Mouse (Mus musculus) forebrain, embryonic 14.5 days (tissue): ENCODE measurements around the gene Myt1. TPM values are rescaled to one million over a fixed set of nuclear protein-coding genes. Genes with fewer than 3 reads are reported as not detected.
"Not testable (repeated sequence)": the region's sequence is repeated elsewhere in the genome, so short reads cannot be mapped to it uniquely, and the experiment has no call there.

ENCODE experiments used
- ATAC-seq: fragments of 200-750 bp; cut with Nextera tagmentation; 2 replicates; pipeline ENCODE4 v1.8.0; 2017; ENCODE audit warnings: mild to moderate bottlenecking, moderate library complexity
- DNase-seq: peaks from one replicate; pipeline ENCODE4 v3.0.0-alpha.2; 2015; ENCODE audit warnings: low spot score
- H3K27ac ChIP-seq: fragments of 300-500 bp; sonication (generic); 2 replicates; pipeline ENCODE4 v1.5.1; 2014; ENCODE audit warnings: low read depth, mild to moderate bottlenecking, control low read depth, low read length, moderate library complexity
- H3K27me3 ChIP-seq: fragments of 300-500 bp; sonication (generic); replicated peaks from 2 replicates; pipeline ENCODE4 v1.6.1; 2014; ENCODE audit warnings: low read length, control low read depth, mixed read lengths; ENCODE audit not compliant: control insufficient read depth, insufficient read depth
- H3K36me3 ChIP-seq: fragments of 300-500 bp; sonication (generic); 2 replicates; pipeline ENCODE4 v1.6.1; 2014; ENCODE audit warnings: low read length, control low read depth; ENCODE audit not compliant: control insufficient read depth, insufficient read depth
- H3K4me1 ChIP-seq: fragments of 300-500 bp; sonication (generic); 2 replicates; pipeline ENCODE4 v1.6.1; 2014; ENCODE audit warnings: antibody characterized with exemption, low read length, control low read depth; ENCODE audit not compliant: control insufficient read depth, insufficient read depth
- H3K4me2 ChIP-seq: fragments of 300-500 bp; sonication (generic); 2 replicates; pipeline ENCODE4 v1.6.1; 2014; ENCODE audit warnings: mild to moderate bottlenecking, control low read depth, low read length
- H3K4me3 ChIP-seq: fragments of 300-500 bp; sonication (generic); 2 replicates; pipeline ENCODE4 v1.5.1; 2014; ENCODE audit warnings: low read depth, low read length, control low read depth
- H3K9ac ChIP-seq: fragments of 300-500 bp; sonication (generic); 2 replicates; pipeline ENCODE4 v1.6.1; 2014; ENCODE audit warnings: mild to moderate bottlenecking, low read length, control low read depth, moderate library complexity
- H3K9me3 ChIP-seq: fragments of 300-500 bp; sonication (generic); replicated peaks from 2 replicates; pipeline ENCODE4 v1.6.1; 2016; ENCODE audit warnings: low read length, control low read depth, mixed read lengths; ENCODE audit not compliant: control insufficient read depth
- WGBS: fragments of 180-500 bp; shearing (Covaris S2); extraction: QIAGEN DNeasy Blood & Tissue Kit; methylation state at CpG from one replicate; pipeline ENCODE4 v1.1.7; 2014; 5-methylcytosine and 5-hydroxymethylcytosine counted together
- polyA plus RNA-seq: library from polyadenylated mRNA; unstranded; fragments of >200 nt; fragmentation: Nextera tagmentation; extraction: Ambion mirVana; gene quantifications from 2 replicates; pipeline ENCODE4 v1.2.1, GENCODE M21; 2014

The Myt1 gene
- polyA plus RNA-seq, 1 experiment from 2014 or later = 22.3 TPM

DNA sequence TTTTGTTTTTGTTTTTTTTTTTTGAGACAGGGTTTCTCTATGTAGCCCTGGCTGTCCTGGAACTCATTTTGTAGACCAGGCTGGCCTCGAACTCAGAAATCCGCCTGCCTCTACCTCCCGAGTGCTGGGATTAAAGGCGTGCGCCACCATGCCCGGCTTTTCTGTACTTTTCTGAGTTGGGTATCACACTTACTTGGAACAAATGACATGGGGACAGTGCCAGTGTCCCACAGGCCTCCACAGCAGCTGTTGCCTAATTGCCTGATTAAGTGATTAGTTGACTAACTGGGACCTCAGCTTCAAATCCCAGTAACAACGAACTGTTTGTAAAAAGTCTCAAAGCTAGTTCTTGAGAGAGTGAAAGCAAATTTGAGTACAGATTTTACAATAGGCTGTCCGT is 30.1 kb downstream of the Myt1 start:
- peaks cover 84% of the 10 kb centered on the region for H3K36me3 ChIP-seq
- H3K9me3 ChIP-seq, DNase-seq, H3K4me2 ChIP-seq, H3K9ac ChIP-seq, ATAC-seq, H3K4me1 ChIP-seq, H3K27me3 ChIP-seq, H3K4me3 ChIP-seq, H3K27ac ChIP-seq: not testable (repeated sequence)
- WGBS = 61% methylated on average over 8 of the region's 8 CpGs

- no peaks in the 10 kb centered on the region for H3K9me3 ChIP-seq
- no peak overlapping the region for H3K4me3 ChIP-seq
- H3K27ac ChIP-seq = no peak overlapping the region
- no peaks in the 10 kb centered on the region for H3K27me3 ChIP-seq
- DNase-seq = no peak
- H3K36me3 ChIP-seq = peaks cover 78% of the 10 kb centered on the region
- no peak overlapping the region for H3K4me2 ChIP-seq
- no peak for ATAC-seq
- H3K9ac ChIP-seq = no peak overlapping the region
- no peaks in the 10 kb centered on the region for H3K4me1 ChIP-seq
- WGBS = 76% methylated on average over 3 of the region's 3 CpGs
Observed at GRCm38 (mm10) chr2:181795641-181796130, 32.6 kb downstream of the Myt1 start.

DNA sequence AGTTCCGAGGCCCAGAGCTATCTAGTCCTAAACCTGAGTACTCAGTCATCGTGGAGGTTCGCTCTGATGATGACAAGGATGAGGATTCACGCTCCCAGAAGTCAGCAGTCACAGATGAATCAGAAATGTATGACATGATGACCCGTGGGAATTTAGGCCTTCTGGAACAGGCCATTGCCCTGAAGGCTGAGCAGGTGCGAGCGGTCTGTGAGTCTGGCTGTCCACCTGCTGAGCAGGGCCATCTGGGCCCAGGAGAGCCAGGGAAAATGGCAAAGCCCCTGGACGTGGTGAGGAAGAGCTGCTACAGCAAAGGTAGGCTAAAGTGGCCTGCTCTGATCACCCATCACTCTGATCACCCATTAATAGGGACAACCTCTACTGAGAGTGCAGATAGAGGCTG is 34.5 kb downstream of the Myt1 start:
- no peak for ATAC-seq

DNA sequence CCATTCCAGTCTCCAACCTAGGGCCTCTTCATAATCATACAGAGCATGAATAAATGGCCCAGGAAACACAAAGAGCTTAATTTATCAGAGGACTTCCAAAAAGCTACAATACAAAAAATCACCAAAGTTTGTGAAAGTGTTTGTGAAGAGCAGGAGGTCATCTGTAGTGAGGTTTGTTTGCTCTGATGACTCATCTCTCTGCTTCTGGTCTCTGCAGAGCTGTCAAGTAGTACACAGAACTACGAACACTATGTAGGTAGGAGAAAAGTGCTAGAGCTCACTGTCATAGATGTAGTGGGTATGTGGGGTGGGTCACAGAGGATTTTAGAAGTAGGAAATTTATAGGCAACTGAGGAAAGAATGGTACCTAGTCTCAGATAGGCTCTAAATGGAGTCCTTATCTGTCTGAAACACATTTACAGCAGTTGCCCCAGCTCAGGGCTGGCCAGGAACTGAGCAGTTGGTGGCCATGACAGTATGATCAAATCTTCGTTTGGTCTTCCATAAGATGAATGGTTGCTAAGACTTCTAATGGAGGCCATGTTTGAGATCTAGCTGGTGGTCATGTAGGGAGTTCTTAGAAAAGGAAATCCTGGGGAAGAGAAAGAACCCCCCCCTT is 66.0 kb downstream of the Myt1 start:
- Histone ChIP-seq H3K4me3 (no peak overlapping the region), H3K27ac (no peak overlapping the region), H3K4me1 (no peaks in the 10 kb centered on the region), H3K27me3 (no peaks in the 10 kb centered on the region), H3K9ac (no peak overlapping the region), H3K36me3 (peaks cover 58% of the 10 kb centered on the region), H3K4me2 (no peak overlapping the region), H3K9me3 (no peaks in the 10 kb centered on the region)
- no peak for DNase-seq
- WGBS = 86% methylated on average over 2 of the region's 2 CpGs
- no peak for ATAC-seq

More for the DNA sequence above, 34.5 kb downstream of the Myt1 start:
- no peak overlapping the region for H3K27ac ChIP-seq
- peaks cover 84% of the 10 kb centered on the region for H3K36me3 ChIP-seq
- DNase-seq = no peak
- H3K9ac ChIP-seq = no peak overlapping the region
- no peaks in the 10 kb centered on the region for H3K4me1 ChIP-seq
- no peaks in the 10 kb centered on the region for H3K9me3 ChIP-seq
- no peak overlapping the region for H3K4me3 ChIP-seq
- H3K27me3 ChIP-seq = no peaks in the 10 kb centered on the region
- 84% methylated on average over 8 of the region's 8 CpGs for WGBS
- H3K4me2 ChIP-seq = no peak overlapping the region

DNA sequence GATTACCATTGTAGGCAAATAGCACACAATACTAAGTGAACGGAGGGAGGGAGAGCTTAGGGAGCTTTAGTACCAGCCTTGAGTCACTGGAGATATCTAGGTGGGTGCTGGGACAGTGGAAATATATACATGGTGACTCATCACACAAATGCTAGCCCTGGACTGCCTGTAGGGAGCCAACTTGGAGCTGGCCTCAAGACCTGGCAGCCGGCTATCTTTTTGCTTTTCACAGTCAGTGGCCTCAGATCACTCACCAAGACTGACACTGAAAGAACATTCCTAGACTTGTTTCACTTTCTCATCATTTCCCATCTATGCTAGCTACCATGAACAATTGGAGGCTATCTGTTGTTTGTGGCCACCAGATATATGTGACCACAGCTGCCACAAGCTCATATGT is 69.6 kb downstream of the Myt1 start:
- no peak overlapping the region for H3K4me2 ChIP-seq
- H3K36me3 ChIP-seq = peaks cover 27% of the 10 kb centered on the region
- no peak overlapping the region for H3K27ac ChIP-seq
- H3K4me3 ChIP-seq = no peak overlapping the region
- WGBS = 69% methylated on average over 2 of the region's 2 CpGs
- no peak overlapping the region for H3K9ac ChIP-seq
- H3K9me3 ChIP-seq = no peaks in the 10 kb centered on the region
- no peaks in the 10 kb centered on the region for H3K27me3 ChIP-seq
- H3K4me1 ChIP-seq = no peaks in the 10 kb centered on the region
- ATAC-seq (no peak), DNase-seq (no peak)

GRCm38 (mm10) chr2:181837372-181838292 is 74.5 kb downstream of the Myt1 start, which contains the start of gene Pcmtd2:
Pcmtd2 (plus strand) TSS chr2:181837854.
- Histone ChIP-seq H3K27ac (peak within 1 kb of the TSS; percentile 78; the same call in 1 of the 2 replicates), H3K36me3 (peaks cover 10% of the 10 kb centered on the region; the same call in 1 of the 2 replicates), H3K27me3 (no peaks in the 10 kb centered on the region), H3K4me2 (peak within 1 kb of the TSS; percentile 74), H3K4me3 (peak within 1 kb of the TSS; percentile 66), H3K4me1 (peaks cover 6% of the 10 kb centered on the region), H3K9me3 (no peaks in the 10 kb centered on the region), H3K9ac (peak within 1 kb of the TSS; percentile 85)
- ATAC-seq (peak; percentile 99), DNase-seq (peak; percentile 97)
- 1% methylated on average over 35 of the region's 35 CpGs for WGBS

DNA sequence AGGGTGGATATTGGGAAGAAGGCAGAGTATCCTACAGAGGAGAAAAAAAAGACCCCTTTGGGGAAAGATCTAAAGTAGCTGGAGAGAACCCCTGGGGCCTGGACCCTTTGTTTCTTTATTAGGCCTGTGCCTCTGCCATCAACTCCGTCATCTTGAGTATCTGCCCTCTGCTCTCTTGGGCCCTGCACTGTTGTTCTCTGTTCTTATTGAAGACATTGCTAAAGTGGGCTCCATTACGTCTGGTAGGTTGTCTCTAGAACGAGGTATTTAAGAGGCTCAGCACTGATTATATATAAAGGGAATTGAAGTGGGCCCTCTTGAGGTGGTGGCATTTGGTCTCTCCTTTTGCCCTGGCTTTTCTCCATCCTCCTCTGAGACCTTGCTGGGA is 75.2 kb downstream of the Myt1 start:
- 1% methylated on average over 3 of the region's 3 CpGs for WGBS
- peak overlapping the region; percentile 66 for H3K4me3 ChIP-seq
- H3K9ac ChIP-seq = peak overlapping the region; percentile 85
- H3K4me1 ChIP-seq = peaks cover 6% of the 10 kb centered on the region
- H3K27ac ChIP-seq = no peak overlapping the region
- peaks cover 14% of the 10 kb centered on the region; the same call in 1 of the 2 replicates for H3K36me3 ChIP-seq
- no peak for DNase-seq
- H3K27me3 ChIP-seq = no peaks in the 10 kb centered on the region
- no peaks in the 10 kb centered on the region for H3K9me3 ChIP-seq
- H3K4me2 ChIP-seq = peak overlapping the region; percentile 74
- peak; percentile 27 for ATAC-seq

GRCm38 (mm10) chr2:181845709-181846394 is 82.7 kb downstream of the Myt1 start:
- peaks cover 58% of the 10 kb centered on the region for H3K36me3 ChIP-seq
- no peaks in the 10 kb centered on the region for H3K4me1 ChIP-seq
- H3K27me3 ChIP-seq = no peaks in the 10 kb centered on the region
- H3K4me3 ChIP-seq = no peak overlapping the region
- H3K9me3 ChIP-seq = no peaks in the 10 kb centered on the region
- no peak overlapping the region for H3K27ac ChIP-seq
- no peak overlapping the region for H3K9ac ChIP-seq
- no peak for ATAC-seq
- DNase-seq = no peak
- no peak overlapping the region for H3K4me2 ChIP-seq
- WGBS = 81% methylated on average over 5 of the region's 5 CpGs
